Mouse (Mus musculus) kidney, adult 2 months (tissue): ENCODE measurements around the gene Fus.

Experiments
- CTCF ChIP-seq: fragments of 200-500 bp; conservative IDR thresholded peaks from 2 replicates; pipeline ENCODE4 v1.5.1; 2011; ENCODE audit warnings: low read depth, mild to moderate bottlenecking, control low read depth, low read length, moderate library complexity, mixed read lengths; ENCODE audit not compliant: insufficient read depth, insufficient read length
- POLR2A ChIP-seq: fragments of 200-500 bp; IDR thresholded peaks from one replicate; pipeline ENCODE4 v1.6.1; 2011; ENCODE audit warnings: low read depth, low read length, control low read depth

DNA sequence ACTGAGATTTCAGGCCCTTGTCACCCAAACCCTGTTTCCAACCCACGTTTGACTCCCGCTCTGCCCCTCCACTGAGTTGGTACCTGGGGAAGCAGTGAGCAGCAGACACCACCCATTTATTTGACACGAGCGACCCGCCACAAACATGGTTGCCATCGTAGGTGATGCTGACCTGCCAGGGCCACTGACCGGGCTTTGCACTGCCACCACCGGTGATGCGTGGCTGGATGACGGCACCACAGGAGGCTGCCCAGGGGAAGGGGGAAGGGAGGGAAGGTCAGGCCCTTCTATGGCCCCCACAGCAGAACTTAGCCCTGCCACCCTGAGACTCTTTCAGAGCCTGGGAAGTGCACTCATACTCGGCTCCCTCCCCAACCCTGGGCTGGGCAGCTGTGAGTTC lies 39.5 kb upstream of the Fus start:
- TF ChIP-seq POLR2A (peak; percentile 16), CTCF (no peak)
